Mouse (Mus musculus) heart, embryonic 11.5 days (tissue): ENCODE results near the gene Oard1. TPM values are rescaled to one million over a fixed set of nuclear protein-coding genes. Genes with fewer than 3 reads are reported as not detected.

Experiments
- polyA plus RNA-seq: library from polyadenylated mRNA; unstranded; fragments of >200 nt; fragmentation: Nextera tagmentation; extraction: Ambion mirVana; gene quantifications from 2 replicates; pipeline ENCODE4 v1.2.1, GENCODE M21; 2014

Gene Oard1
- polyA plus RNA-seq, 1 experiment from 2014 or later, result 48.0 TPM

Other genes starting within 250 kb of the Oard1 start
- not detected in 2 replicates for gene A530064D06Rik, start 242.7 kb upstream of the Oard1 start, polyA plus RNA-seq
- 0.13 and 0.20 TPM in 2 replicates for gene Trem1, start 177.2 kb upstream of the Oard1 start, polyA plus RNA-seq
- gene Trem3, start 162.2 kb upstream of the Oard1 start, polyA plus RNA-seq, result not detected in 2 replicates
- gene Treml4, start 145.7 kb upstream of the Oard1 start, polyA plus RNA-seq, result 0.69 and 0.79 TPM in 2 replicates
- gene Treml2, start 110.5 kb upstream of the Oard1 start, polyA plus RNA-seq, result 0.66 and 0.79 TPM in 2 replicates
- 0.30 TPM in 1 of 2 replicates, not detected in the other for gene B430306N03Rik, start 93.9 kb upstream of the Oard1 start, polyA plus RNA-seq
- gene Trem2, start 63.6 kb upstream of the Oard1 start, polyA plus RNA-seq, result 1.1 and 1.5 TPM in 2 replicates
- gene Treml1, start 50.1 kb upstream of the Oard1 start, polyA plus RNA-seq, result 4.3 and 5.0 TPM in 2 replicates
- 16.9 and 19.6 TPM in 2 replicates for gene Nfya, start 108 bp upstream of the Oard1 start, polyA plus RNA-seq
- gene Apobec2, start 22.9 kb downstream of the Oard1 start, polyA plus RNA-seq, result 213 and 216 TPM in 2 replicates
- gene Tspo2, start 41.5 kb downstream of the Oard1 start, polyA plus RNA-seq, result 2.1 TPM in 2 replicates
- gene Unc5cl, start 44.9 kb downstream of the Oard1 start, polyA plus RNA-seq, result 0.17 and 0.23 TPM in 2 replicates